Mouse (Mus musculus) heart, postnatal 25 days (tissue): ENCODE data around the gene Ntf3. TPM values are rescaled to one million over a fixed set of nuclear protein-coding genes. Genes with fewer than 3 reads are reported as not detected.

Source experiments
- DNase-seq: peaks from one replicate; pipeline ENCODE4 v3.0.0; 2022; ENCODE audit warnings: low spot score
- intact Hi-C: fragments of 180-260 bp; cut with DNase I; formaldehyde crosslinking; loops from one replicate; pipeline ENCODE4 v1.15.1; 2025
- total RNA-seq, 2 experiments: library from RNA; stranded (reverse); gene quantifications; 2 replicates each; pipeline ENCODE4 v1.2.3; 2021

Gene Ntf3
- total RNA-seq, 2 experiments from 2014 or later = 2.8 to 5.2 TPM

- intact Hi-C loops = no loop called here
- no peak for DNase-seq
Measured at GRCm38 (mm10) chr6:126053136-126053535, 113.6 kb downstream of the Ntf3 start.
